Mouse (Mus musculus) neutrophil, adult 5-6 weeks (primary cell): Measurements from ENCODE around the gene Erc2. TPM values are rescaled to one million over a fixed set of nuclear protein-coding genes. Genes with fewer than 3 reads are reported as not detected.

Source experiments
- ATAC-seq: fragments of 151-379, 151-347 bp; 2 replicates; pipeline ENCODE4 v1.8.0; 2017; ENCODE audit warnings: mild to moderate bottlenecking, moderate TSS enrichment; ENCODE audit not compliant: insufficient number of reproducible peaks, poor library complexity, low FRiP score, severe bottlenecking; ENCODE audit errors: extremely low read depth
- total RNA-seq: library from RNA; stranded (forward); fragments of 200-1000 nt; gene quantifications from 2 replicates; pipeline ENCODE4 v1.2.3, GENCODE M21; 2017

Erc2 gene
- total RNA-seq, 1 experiment from 2014 or later = not detected

DNA sequence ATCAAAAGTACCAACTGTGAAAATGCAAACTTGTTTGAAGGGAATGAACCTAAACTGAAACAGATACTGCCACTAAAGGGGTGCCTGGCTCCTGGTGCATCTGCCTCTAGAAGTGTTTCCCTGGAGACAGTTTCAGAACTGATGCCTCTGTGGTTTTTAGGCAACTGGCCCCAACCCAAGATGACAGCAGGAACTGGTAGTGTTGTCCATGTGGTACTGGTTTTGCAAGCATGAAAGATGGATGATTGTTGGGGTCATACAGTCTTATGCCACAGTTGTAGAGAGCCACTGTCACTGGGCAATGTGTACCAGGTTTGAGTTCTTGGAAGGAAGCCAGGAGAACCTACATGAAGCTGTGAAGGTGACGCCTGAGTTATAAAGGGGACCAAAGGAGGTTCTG lies 365.2 kb downstream of the Erc2 start:
- ATAC-seq = no peak

- no peak for ATAC-seq
Measured at GRCm38 (mm10) chr14:27998551-27998950, 376.3 kb downstream of the Erc2 start.

DNA sequence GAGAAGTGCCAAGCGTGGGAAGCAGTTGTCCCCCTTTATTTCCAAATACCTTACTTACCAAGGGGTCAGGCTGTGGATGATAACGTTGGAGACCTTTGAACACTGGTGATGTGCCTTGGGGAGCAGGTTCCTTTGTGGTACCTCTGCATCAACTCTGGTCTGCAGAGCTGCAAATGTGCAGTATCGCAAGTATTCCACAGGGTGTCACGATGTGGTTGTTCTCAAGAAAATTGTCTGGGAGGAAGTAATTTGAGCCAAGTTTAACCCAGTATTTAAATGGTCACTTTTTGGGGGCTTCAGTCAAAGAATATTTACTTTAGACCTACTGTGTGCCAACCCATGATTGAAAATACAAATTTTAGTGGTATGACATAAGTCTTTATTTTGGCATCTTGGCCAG lies 381.8 kb downstream of the Erc2 start:
- ATAC-seq = no peak

DNA sequence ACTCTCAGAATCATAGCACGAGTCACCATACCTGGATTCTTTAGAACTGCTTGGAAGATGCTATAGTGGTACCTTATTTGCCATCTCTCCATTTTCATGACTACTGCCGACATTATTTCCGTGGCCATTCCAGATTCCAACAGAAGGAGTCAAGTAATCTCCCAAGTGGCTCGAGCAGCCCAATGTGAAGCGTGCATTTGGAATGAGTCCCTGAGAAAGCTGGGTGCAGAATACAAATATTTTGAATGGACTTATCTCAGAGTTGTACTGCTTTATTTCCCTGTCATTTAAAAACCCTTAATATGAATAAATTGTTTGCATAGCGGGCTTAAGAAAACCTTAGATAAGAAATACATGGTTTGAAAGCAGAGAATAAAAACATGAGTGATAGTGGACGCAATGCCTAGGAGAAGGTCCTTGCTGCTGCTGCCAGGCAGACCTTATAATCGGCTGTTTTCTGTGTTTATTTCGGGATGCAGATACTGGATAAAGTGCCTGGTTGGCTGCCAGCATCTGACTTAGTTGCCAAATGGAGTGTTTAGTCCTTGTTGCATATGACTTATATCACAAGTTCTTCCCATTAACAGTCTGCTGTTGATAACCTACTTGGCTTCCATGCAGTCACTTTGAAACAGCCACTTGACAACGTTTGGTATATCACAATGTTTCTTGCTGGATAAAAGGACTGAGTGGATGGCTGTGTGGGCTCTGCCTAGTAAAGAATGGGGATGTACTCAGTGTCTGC lies 388.5 kb downstream of the Erc2 start:
- no peak for ATAC-seq

- no peak for ATAC-seq
Measured at GRCm38 (mm10) chr14:28023199-28023598, 401.0 kb downstream of the Erc2 start.

DNA sequence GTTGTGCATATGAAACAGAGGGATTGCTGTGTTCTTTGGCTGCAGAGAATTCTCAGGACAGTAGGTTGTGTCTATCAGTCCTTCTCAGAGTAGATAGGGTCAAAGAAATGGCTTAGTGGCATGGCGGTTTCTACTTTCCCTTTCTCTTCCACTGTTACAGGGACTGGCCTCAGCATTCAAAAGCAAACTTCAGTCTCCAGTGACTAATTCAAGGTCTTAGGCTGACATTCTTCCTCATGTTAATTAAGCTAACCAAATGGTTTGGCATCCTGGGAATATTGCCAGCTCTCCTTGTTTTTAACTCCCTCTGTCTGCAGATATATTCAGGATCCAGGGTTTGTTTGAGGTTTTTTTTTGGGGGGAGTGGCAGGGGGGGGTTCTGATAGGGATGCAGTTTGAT lies 408.6 kb downstream of the Erc2 start:
- ATAC-seq = no peak

GRCm38 (mm10) chr14:28035013-28035412 lies 412.8 kb downstream of the Erc2 start:
- no peak for ATAC-seq

GRCm38 (mm10) chr14:28043095-28043494 lies 420.9 kb downstream of the Erc2 start:
- ATAC-seq = no peak

GRCm38 (mm10) chr14:28051646-28052045 lies 429.4 kb downstream of the Erc2 start:
- ATAC-seq = no peak

- no peak for ATAC-seq
Measured at GRCm38 (mm10) chr14:28057159-28057884, 435.1 kb downstream of the Erc2 start.

DNA sequence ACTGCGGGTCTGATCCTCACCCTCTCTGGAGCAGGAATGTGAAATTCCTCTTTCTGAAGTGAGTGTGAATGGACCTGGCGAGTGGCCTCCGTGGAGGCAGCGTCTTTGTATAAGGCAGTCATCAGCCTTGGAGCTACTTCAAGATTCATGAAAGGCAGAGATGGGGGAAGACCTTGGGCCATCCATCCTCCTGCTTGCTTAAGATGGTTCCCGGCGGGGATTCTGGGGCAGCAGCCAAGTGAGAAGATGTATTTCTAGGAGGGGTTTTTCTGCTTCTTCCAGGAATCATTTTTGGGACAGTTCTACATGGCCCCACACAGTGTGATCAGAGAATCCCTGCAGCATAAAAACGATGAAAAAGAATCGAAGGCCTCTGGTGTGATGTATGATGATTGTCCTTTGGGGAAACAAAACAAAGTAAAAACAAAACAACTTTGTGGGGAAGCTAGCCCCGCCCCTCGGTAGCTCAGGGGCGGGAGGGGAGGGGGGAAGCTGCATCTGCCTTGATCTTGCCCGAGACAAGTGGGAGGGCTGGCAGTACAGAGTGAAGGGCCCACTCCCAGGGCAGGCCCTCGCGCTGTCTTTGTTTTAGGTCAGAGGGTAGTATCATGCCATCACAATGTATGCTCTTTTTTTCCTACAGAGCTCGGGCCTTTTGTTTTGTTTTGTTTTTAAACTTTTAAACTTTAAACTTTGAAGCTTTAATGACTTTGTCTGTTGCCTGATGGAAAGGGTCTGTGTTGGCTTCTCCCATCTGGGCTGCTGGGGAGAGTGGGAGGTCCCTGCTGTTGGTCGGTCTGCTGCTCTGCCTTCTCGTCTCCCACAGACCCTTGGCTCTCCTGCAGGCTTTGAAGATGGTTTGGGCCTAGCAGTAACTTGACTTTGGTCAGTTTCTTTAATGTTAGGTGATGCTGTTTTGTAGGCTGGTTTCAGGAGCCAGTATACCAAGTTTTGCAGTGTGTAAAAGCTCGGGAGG lies 435.9 kb downstream of the Erc2 start:
- no peak for ATAC-seq

DNA sequence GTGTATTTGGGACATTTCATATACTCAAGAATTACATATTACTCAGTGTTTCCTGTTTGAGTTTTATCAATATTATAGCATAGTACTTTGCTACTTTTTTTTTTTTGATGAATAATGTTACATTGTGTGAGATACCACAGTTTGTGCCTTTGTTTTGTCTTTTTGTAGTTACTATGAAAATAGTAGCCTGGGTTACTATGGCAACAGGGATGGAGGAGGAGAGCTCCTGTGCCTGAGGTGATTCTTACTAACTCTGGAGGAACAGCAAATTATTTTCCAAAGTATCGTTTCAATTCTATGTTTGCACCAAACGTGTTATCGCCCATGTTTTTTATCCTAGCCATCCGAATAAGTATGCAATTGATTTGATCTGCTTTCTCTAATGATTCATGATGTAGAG lies 438.7 kb downstream of the Erc2 start:
- ATAC-seq = no peak

DNA sequence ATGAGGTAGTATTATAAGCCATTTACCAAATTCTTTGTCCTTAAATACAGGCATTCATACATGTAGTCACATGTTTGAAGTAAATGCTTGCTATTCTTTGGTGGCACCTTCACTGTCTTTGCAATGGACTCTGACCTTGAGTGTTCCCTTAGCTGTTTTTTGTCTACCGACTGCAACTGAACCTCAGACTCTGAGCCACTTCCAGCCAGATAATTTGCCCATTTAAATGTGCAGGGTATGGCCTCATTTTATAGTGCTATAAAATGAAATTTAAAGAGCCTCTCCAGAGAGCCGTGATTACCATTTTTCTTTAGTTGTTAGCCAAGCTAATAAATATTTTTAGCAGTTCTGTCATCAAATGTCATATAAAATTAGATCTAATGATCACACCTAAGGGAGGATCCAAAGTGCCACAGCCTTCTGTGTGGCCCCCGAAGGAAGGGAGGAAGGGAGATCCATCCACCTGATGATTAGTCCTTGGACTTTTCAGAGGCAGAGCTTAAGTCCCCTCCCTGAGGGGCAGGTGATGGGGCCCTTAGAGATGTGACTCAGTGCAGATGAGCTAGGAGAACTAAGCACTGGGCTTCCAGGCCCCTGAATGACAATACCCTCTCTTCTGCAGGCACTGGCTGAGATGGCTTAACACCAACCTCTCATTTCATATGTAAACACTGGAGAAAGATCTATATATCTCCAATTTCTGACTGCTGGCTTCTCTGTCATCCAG lies 439.6 kb downstream of the Erc2 start:
- no peak for ATAC-seq

DNA sequence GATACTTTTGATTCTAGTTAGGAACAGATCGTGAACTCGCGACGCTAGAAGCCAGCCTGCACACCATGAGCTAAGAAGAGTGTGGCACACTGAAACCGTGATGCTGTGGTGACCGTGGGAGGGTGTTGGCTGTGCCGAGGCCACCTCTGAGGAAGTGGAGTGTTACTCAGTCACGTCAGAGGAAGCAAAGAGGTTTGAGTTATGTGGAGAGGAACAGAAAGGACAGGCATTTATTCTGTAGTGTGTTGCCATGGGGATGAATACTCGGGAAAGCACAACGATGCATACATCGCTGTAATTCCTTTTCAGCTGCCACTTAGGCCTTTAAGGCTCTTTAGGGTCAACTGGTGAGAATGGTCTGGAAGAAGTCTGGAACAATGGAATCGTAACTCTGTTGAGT lies 445.8 kb downstream of the Erc2 start:
- ATAC-seq = no peak

- no peak for ATAC-seq
Measured at GRCm38 (mm10) chr14:28069826-28070225, 447.6 kb downstream of the Erc2 start.

GRCm38 (mm10) chr14:28072561-28072960 lies 450.3 kb downstream of the Erc2 start:
- no peak for ATAC-seq

- no peak for ATAC-seq
Measured at GRCm38 (mm10) chr14:28089636-28090443, 467.6 kb downstream of the Erc2 start.

- no peak for ATAC-seq
Measured at GRCm38 (mm10) chr14:28091367-28091766, 469.1 kb downstream of the Erc2 start.
